Mouse (Mus musculus) limb, embryonic 10.5 days (tissue): ENCODE measurements around the gene Derl3. TPM values are rescaled to one million over a fixed set of nuclear protein-coding genes. Genes with fewer than 3 reads are reported as not detected.

Experiments
- DNase-seq: peaks from one replicate; pipeline ENCODE4 v3.0.0-alpha.2; 2017; ENCODE audit warnings: low spot score
- H3K27ac ChIP-seq: fragments of 300-500 bp; sonication (generic); 2 replicates; pipeline ENCODE4 v1.5.1; 2016; ENCODE audit warnings: mild to moderate bottlenecking
- H3K27me3 ChIP-seq: fragments of 300-500 bp; sonication (generic); 2 replicates; pipeline ENCODE4 v1.6.1; 2016; ENCODE audit warnings: low read depth, mild to moderate bottlenecking; ENCODE audit not compliant: poor library complexity, severe bottlenecking
- H3K36me3 ChIP-seq: fragments of 300-500 bp; sonication (generic); 2 replicates; pipeline ENCODE4 v1.6.1; 2016; ENCODE audit warnings: mild to moderate bottlenecking, moderate library complexity
- H3K4me1 ChIP-seq: fragments of 300-500 bp; sonication (generic); 2 replicates; pipeline ENCODE4 v1.6.1; 2016
- H3K4me3 ChIP-seq: fragments of 300-500 bp; sonication (generic); 2 replicates; pipeline ENCODE4 v1.5.1; 2016; ENCODE audit warnings: mild to moderate bottlenecking, moderate library complexity
- H3K9me3 ChIP-seq: fragments of 300-500 bp; sonication (generic); replicated peaks from 2 replicates; pipeline ENCODE4 v1.6.1; 2016; ENCODE audit warnings: mild to moderate bottlenecking
- WGBS: fragments of 180-500 bp; shearing (Covaris S2); methylation state at CpG from one replicate; pipeline ENCODE4 v1.1.7; 2016; 5-methylcytosine and 5-hydroxymethylcytosine counted together
- polyA plus RNA-seq: library from polyadenylated mRNA; unstranded; fragments of >200 nt; fragmentation: Nextera tagmentation; extraction: Ambion mirVana; gene quantifications from 2 replicates; pipeline ENCODE4 v1.2.1, GENCODE M21; 2016

Gene Derl3
- polyA plus RNA-seq, 1 experiment from 2014 or later, result 3.8 TPM

- DNase-seq, result no peak
- Histone ChIP-seq H3K4me1 (0 out of 2 replicates have a peak, but pooled peaks cover 4% of the 10 kb centered on the region), H3K4me3 (no peak within 1 kb of the TSS), H3K27ac (no peak within 1 kb of the TSS), H3K36me3 (no peaks in the 10 kb centered on the region), H3K9me3 (no peaks in the 10 kb centered on the region), H3K27me3 (peaks cover 27% of the 10 kb centered on the region)
- WGBS, result 84% methylated on average over 15 of the region's 15 CpGs
Measured at GRCm38 (mm10) chr10:75942736-75943477, 49.7 kb downstream of the Derl3 start, which contains the start of gene Vpreb3. Gene Vpreb3, plus strand, starts transcription at chr10:75943057.

- H3K27ac ChIP-seq, result no peak overlapping the region
- no peaks in the 10 kb centered on the region for H3K9me3 ChIP-seq
- WGBS, result 53% methylated on average over 11 of the region's 11 CpGs
- H3K27me3 ChIP-seq, result peaks cover 28% of the 10 kb centered on the region
- 0 out of 2 replicates have a peak, but pooled peaks cover 4% of the 10 kb centered on the region for H3K4me1 ChIP-seq
- no peak overlapping the region for H3K4me3 ChIP-seq
- no peak for DNase-seq
- H3K36me3 ChIP-seq, result no peaks in the 10 kb centered on the region
Measured at GRCm38 (mm10) chr10:75944066-75944772, 51.0 kb downstream of the Derl3 start.

GRCm38 (mm10) chr10:75945213-75945612, 52.0 kb downstream of the Derl3 start:
- H3K27ac ChIP-seq, result no peak overlapping the region
- no peaks in the 10 kb centered on the region for H3K9me3 ChIP-seq
- H3K36me3 ChIP-seq, result no peaks in the 10 kb centered on the region
- WGBS, result 89% methylated on average over 7 of the region's 7 CpGs
- no peak overlapping the region for H3K4me3 ChIP-seq
- peaks cover 28% of the 10 kb centered on the region for H3K27me3 ChIP-seq
- H3K4me1 ChIP-seq, result 0 out of 2 replicates have a peak, but pooled peaks cover 4% of the 10 kb centered on the region
- no peak for DNase-seq

Other genes starting within 250 kb of the Derl3 start
- 0.83 and 0.96 TPM in 2 replicates for gene Susd2, start 249.4 kb upstream of the Derl3 start, polyA plus RNA-seq
- gene Cabin1, start 129.1 kb upstream of the Derl3 start, polyA plus RNA-seq, result 31.2 and 31.9 TPM in 2 replicates
- gene Ddt, start 120.0 kb upstream of the Derl3 start, polyA plus RNA-seq, result 91.4 and 92.5 TPM in 2 replicates
- gene Gm20441, start 112.5 kb upstream of the Derl3 start, polyA plus RNA-seq, result not detected in 2 replicates
- 2.7 and 4.2 TPM in 2 replicates for gene Gstt3, start 112.0 kb upstream of the Derl3 start, polyA plus RNA-seq
- gene Gstt1, start 94.8 kb upstream of the Derl3 start, polyA plus RNA-seq, result 1.7 and 3.8 TPM in 2 replicates
- gene Gstt4, start 70.9 kb upstream of the Derl3 start, polyA plus RNA-seq, result not detected in 2 replicates
- gene Gstt2, start 56.0 kb upstream of the Derl3 start, polyA plus RNA-seq, result 4.9 and 6.5 TPM in 2 replicates
- gene Mif, start 33.2 kb upstream of the Derl3 start, polyA plus RNA-seq, result 3,225 and 4,131 TPM in 2 replicates
- gene Smarcb1, start 28.2 kb downstream of the Derl3 start, polyA plus RNA-seq, result 285 and 294 TPM in 2 replicates
- gene Chchd10, start 39.7 kb downstream of the Derl3 start, polyA plus RNA-seq, result 4.9 and 5.8 TPM in 2 replicates
- 39.6 and 68.1 TPM in 2 replicates for gene Mmp11, start 43.1 kb downstream of the Derl3 start, polyA plus RNA-seq
- gene Gm867, start 47.3 kb downstream of the Derl3 start, polyA plus RNA-seq, result 0.20 and 0.49 TPM in 2 replicates
- 0.34 and 0.65 TPM in 2 replicates for gene Vpreb3, start 49.6 kb downstream of the Derl3 start, polyA plus RNA-seq
- 0.06 TPM in 1 of 2 replicates, not detected in the other for gene Gm5134, start 61.1 kb downstream of the Derl3 start, polyA plus RNA-seq
- gene Zfp280b, start 139.2 kb downstream of the Derl3 start, polyA plus RNA-seq, result 42.7 and 43.7 TPM in 2 replicates
- gene Slc5a4b, start 217.5 kb downstream of the Derl3 start, polyA plus RNA-seq, result 0.04 TPM in 1 of 2 replicates, not detected in the other